Mouse (Mus musculus) right cerebral cortex, adult 2 months (tissue): ENCODE results near the gene Magix.

Experiments used
- DNase-seq, 2 experiments: peaks; one replicate each; pipeline ENCODE4 v3.0.0; 2021 to 2022; ENCODE audit warnings: low spot score in 2 of 2

Gene Magix

GRCm38 (mm10) chrX:7632560-7632959 lies 48.5 kb downstream of the Magix start:
- no peak for DNase-seq
